Mouse (Mus musculus): ENCODE measurements at regions not wholly inside any gene's neighbourhood (a gene's known extent, or its start where the extent isn't known, plus 50 kb on each side); places are given as distances from the start of the nearest gene placed in this dataset.
A peak's percentile ranks its signal among the peaks of the same experiment; 100 is the strongest.

DNA sequence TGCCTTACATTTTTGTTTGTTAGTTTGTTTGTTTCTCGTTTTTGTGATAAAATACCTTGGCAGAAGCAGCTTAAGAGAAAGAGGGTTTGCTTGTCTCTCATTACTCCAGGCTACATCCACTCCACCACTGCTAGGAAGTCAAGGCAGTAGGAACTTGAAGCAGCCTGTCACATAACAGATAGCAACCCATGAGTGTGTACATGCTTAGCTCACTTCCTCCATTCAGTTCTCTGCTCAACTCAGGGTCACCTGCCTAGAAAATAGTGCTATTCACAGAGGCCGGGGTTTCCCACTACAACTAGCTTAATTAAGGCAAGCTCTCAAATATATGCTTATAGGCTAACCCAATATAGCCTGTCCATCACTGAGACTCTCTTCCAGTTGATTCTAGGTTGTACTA, 527.0 kb upstream of the Lrrc6 start:
- no peak for DNase-seq
- no peaks in the 10 kb centered on the region for H3K36me3 ChIP-seq (ENCODE audit: insufficient read depth)
- WGBS: 79% methylated on average over 2 of the region's 2 CpGs
- no peak for TF ChIP-seq CTCF (IDR thresholded peaks at IDR 0.05; ENCODE audit: low read depth)
- no peaks in the 10 kb centered on the region for H3K27me3 ChIP-seq (ENCODE audit: insufficient read depth, low read length)
- H3K9ac ChIP-seq: no peak overlapping the region
- H3K4me2 ChIP-seq (ENCODE audit: low read depth): no peak overlapping the region
- no peak for ATAC-seq
- no peak overlapping the region for H3K4me3 ChIP-seq (ENCODE audit: low read depth, low read length)
- H3K4me1 ChIP-seq (ENCODE audit: insufficient read depth): no peaks in the 10 kb centered on the region
- peaks cover 4% of the 10 kb centered on the region; the same call in 1 of the 2 replicates for H3K9me3 ChIP-seq (ENCODE audit: low read length)
- H3K27ac ChIP-seq (ENCODE audit: low read depth, low read length): no peak overlapping the region

DNA sequence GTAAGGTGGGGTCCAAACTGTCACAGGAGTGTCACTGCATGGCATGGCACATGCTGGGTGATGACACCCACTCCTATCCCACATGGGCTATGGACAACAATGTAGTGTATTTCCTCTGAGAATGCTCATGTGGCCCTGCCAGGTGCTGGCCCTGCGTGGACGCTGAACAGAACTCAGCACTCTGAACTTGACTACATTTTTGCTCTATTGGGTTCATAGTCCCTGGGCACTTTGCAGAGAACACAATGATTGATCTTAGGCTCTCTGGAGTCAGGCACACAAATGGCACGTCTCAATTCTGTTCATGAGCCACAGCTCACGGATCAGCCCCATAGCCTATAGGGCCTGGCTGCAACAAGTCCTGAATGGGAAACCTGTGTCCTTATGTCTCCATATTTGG, 525.0 kb upstream of the Lrrc6 start:
- H3K27ac ChIP-seq (ENCODE audit: low read depth, low read length): no peak overlapping the region
- no peak for TF ChIP-seq CTCF (IDR thresholded peaks at IDR 0.05; ENCODE audit: low read depth)
- no peaks in the 10 kb centered on the region for H3K36me3 ChIP-seq (ENCODE audit: insufficient read depth)
- H3K4me2 ChIP-seq (ENCODE audit: low read depth): no peak overlapping the region
- H3K9ac ChIP-seq: no peak overlapping the region
- no peak overlapping the region for H3K4me3 ChIP-seq (ENCODE audit: low read depth, low read length)
- no peaks in the 10 kb centered on the region for H3K4me1 ChIP-seq (ENCODE audit: insufficient read depth)
- DNase-seq (no peak), ATAC-seq (no peak)
- no peaks in the 10 kb centered on the region for H3K27me3 ChIP-seq (ENCODE audit: insufficient read depth, low read length)
- H3K9me3 ChIP-seq (ENCODE audit: low read length): peaks cover 6% of the 10 kb centered on the region; the same call in 1 of the 2 replicates
- 90% methylated on average over 4 of the region's 4 CpGs for WGBS

DNA sequence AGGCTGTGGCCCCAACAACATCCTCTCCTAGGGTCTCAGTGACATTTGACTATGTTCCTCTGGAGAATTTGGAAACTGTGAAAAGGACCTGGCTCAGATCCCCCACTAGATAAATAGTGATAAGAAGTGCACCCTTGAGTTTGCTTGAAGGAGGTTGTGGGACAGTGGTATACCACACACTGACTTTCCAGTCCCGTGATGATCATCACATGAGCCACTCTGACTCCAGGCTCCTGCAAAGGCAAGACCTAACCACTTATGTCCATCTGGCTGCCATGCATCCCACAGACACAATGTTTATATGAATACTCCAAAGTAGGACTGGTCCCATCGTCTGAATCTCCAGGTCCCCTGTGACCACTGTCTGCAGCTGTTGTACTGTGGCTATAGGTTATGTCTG, 523.7 kb upstream of the Lrrc6 start:
- DNase-seq: no peak
- Histone ChIP-seq H3K4me2 (ENCODE audit: low read depth) (no peak overlapping the region), H3K9ac (no peak overlapping the region), H3K4me3 (ENCODE audit: low read depth, low read length) (no peak overlapping the region), H3K4me1 (ENCODE audit: insufficient read depth) (peaks cover 2% of the 10 kb centered on the region; the same call in 1 of the 2 replicates), H3K9me3 (ENCODE audit: low read length) (peaks cover 6% of the 10 kb centered on the region; the same call in 1 of the 2 replicates), H3K36me3 (ENCODE audit: insufficient read depth) (no peaks in the 10 kb centered on the region), H3K27me3 (ENCODE audit: insufficient read depth, low read length) (no peaks in the 10 kb centered on the region), H3K27ac (ENCODE audit: low read depth, low read length) (no peak overlapping the region)
- no peak for TF ChIP-seq CTCF (IDR thresholded peaks at IDR 0.05; ENCODE audit: low read depth)
- ATAC-seq: no peak
- 90% methylated on average over 2 of the region's 2 CpGs for WGBS

DNA sequence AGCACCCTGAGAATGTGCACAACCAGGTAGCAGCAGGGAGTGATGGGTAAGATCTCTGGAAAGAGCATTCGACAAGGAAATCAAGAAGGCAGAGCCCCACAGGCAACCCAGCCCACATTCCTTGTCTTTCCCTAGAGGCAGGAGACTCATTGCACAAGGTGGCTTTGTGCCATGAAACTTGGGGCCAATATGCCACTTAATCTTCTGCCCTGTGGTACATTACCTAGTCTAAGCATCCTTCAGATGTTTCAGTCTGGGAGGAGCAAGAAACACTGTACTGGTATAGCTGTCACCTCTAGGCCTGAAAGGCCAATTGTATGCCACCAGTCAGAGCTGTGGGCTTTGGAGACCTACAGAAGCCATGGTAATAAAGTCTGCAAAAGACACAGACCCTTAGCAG, 522.4 kb upstream of the Lrrc6 start:
- WGBS: 88% methylated on average over 1 of the region's 1 CpGs
- no peak overlapping the region for H3K4me2 ChIP-seq (ENCODE audit: low read depth)
- no peak overlapping the region for H3K4me3 ChIP-seq (ENCODE audit: low read depth, low read length)
- no peaks in the 10 kb centered on the region for H3K36me3 ChIP-seq (ENCODE audit: insufficient read depth)
- ATAC-seq (no peak), DNase-seq (no peak)
- H3K27me3 ChIP-seq (ENCODE audit: insufficient read depth, low read length): no peaks in the 10 kb centered on the region
- no peak for TF ChIP-seq CTCF (IDR thresholded peaks at IDR 0.05; ENCODE audit: low read depth)
- H3K27ac ChIP-seq (ENCODE audit: low read depth, low read length): no peak overlapping the region
- H3K9ac ChIP-seq: no peak overlapping the region
- peaks cover 6% of the 10 kb centered on the region; the same call in 1 of the 2 replicates for H3K9me3 ChIP-seq (ENCODE audit: low read length)
- peaks cover 2% of the 10 kb centered on the region; the same call in 1 of the 2 replicates for H3K4me1 ChIP-seq (ENCODE audit: insufficient read depth)

DNA sequence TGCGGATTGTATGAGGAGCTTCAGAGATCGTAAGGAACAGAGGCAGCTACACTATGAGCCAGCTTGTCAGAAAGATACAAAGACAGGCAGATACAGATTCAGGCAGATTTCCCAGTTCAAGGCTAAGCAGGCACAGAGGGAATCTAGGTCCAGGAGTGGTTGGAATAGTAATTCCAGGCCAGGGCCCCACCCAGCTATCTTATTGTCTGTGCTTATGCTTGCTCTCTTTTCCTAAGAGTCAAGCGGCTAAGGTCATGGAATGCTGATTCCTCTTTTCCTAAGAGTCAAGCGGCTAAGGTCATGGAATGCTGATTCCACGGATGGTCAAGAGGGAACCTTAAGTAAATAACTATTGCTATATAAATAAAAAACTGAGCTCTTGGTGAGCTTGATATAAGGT, 520.7 kb upstream of the Lrrc6 start:
- TF ChIP-seq CTCF (IDR thresholded peaks at IDR 0.05; ENCODE audit: low read depth): no peak
- H3K9ac ChIP-seq: no peak overlapping the region
- 93% methylated on average over 5 of the region's 5 CpGs for WGBS
- DNase-seq (no peak), ATAC-seq (no peak)
- H3K4me2 ChIP-seq (ENCODE audit: low read depth): no peak overlapping the region
- no peaks in the 10 kb centered on the region for H3K36me3 ChIP-seq (ENCODE audit: insufficient read depth)
- H3K27me3 ChIP-seq (ENCODE audit: insufficient read depth, low read length): no peaks in the 10 kb centered on the region
- H3K9me3 ChIP-seq (ENCODE audit: low read length): peaks cover 6% of the 10 kb centered on the region; the same call in 1 of the 2 replicates
- no peak overlapping the region for H3K4me3 ChIP-seq (ENCODE audit: low read depth, low read length)
- peaks cover 2% of the 10 kb centered on the region; the same call in 1 of the 2 replicates for H3K4me1 ChIP-seq (ENCODE audit: insufficient read depth)
- no peak overlapping the region for H3K27ac ChIP-seq (ENCODE audit: low read depth, low read length)

DNA sequence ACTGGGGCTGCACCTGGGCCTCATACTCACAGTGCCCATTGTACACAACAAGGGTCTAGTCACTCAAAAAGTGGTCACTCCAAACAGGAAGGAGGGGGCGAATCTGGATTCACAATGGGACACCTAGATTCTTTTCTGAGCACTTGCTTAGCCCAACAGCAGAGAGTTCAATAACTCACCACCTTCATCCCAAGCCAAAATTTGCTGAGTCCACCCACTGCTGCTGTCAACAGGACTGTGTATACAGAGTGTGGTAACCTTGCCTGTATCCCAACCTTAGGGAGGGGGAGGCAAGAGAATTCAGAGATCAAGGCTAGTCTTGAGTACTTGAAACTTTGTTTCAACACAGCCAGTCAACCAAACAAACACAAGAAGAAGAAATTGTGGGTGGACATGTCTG, 519.2 kb upstream of the Lrrc6 start:
- no peaks in the 10 kb centered on the region for H3K36me3 ChIP-seq (ENCODE audit: insufficient read depth)
- no peak overlapping the region for H3K27ac ChIP-seq (ENCODE audit: low read depth, low read length)
- no peak overlapping the region for H3K4me2 ChIP-seq (ENCODE audit: low read depth)
- DNase-seq (no peak), ATAC-seq (no peak)
- peaks cover 2% of the 10 kb centered on the region; the same call in 1 of the 2 replicates for H3K4me1 ChIP-seq (ENCODE audit: insufficient read depth)
- no peak for TF ChIP-seq CTCF (IDR thresholded peaks at IDR 0.05; ENCODE audit: low read depth)
- WGBS: 87% methylated on average over 1 of the region's 1 CpGs
- H3K4me3 ChIP-seq (ENCODE audit: low read depth, low read length): no peak overlapping the region
- H3K9me3 ChIP-seq (ENCODE audit: low read length): peaks cover 6% of the 10 kb centered on the region; the same call in 1 of the 2 replicates
- H3K9ac ChIP-seq: no peak overlapping the region
- no peaks in the 10 kb centered on the region for H3K27me3 ChIP-seq (ENCODE audit: insufficient read depth, low read length)

DNA sequence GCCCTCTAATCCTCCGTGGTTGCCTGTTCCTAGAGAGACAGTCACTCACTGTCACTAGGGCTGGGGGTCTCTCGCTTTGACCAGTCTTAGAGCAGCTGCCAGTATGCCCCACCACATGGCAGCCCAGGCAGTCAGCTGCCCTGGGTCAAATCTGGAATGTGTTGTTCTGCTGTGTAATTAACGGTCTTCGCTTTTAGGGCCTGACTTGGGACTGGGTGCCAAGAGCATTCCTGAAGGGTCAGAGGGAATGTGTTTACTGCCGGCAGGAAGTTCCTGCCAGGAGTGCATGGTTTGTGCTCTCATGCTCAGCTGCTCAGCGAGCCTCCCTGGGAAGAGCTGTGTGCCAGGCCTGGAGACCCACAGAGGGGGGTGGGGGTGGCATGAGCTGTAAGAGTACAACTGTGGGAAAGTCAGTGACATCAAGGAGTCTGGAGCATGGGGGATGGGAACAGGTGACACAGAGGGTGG, 518.5 kb upstream of the Lrrc6 start:
- H3K4me3 ChIP-seq (ENCODE audit: low read depth, low read length): no peak overlapping the region

More for the DNA sequence above, 518.5 kb upstream of the Lrrc6 start:
- Histone ChIP-seq H3K9me3 (ENCODE audit: low read length) (peaks cover 6% of the 10 kb centered on the region; the same call in 1 of the 2 replicates), H3K4me2 (ENCODE audit: low read depth) (no peak overlapping the region), H3K27me3 (ENCODE audit: insufficient read depth, low read length) (no peaks in the 10 kb centered on the region), H3K27ac (ENCODE audit: low read depth, low read length) (no peak overlapping the region), H3K9ac (no peak overlapping the region), H3K4me1 (ENCODE audit: insufficient read depth) (peaks cover 2% of the 10 kb centered on the region; the same call in 1 of the 2 replicates), H3K36me3 (ENCODE audit: insufficient read depth) (no peaks in the 10 kb centered on the region)
- peak; percentile 84 for ATAC-seq
- no peak for TF ChIP-seq CTCF (IDR thresholded peaks at IDR 0.05; ENCODE audit: low read depth)
- WGBS: 28% methylated on average over 6 of the region's 6 CpGs
- DNase-seq: peak; percentile 12
